Mouse (Mus musculus) erythroblast, embryonic 14.5 days (primary cell): ENCODE measurements at regions not wholly inside any gene's neighbourhood (a gene's known extent, or its start where the extent isn't known, plus 50 kb on each side); places are given as distances from the start of the nearest gene placed in this dataset.

Source experiments
- H3K27me3 ChIP-seq: 2 replicates; pipeline ENCODE4 v1.6.1; 2012; ENCODE audit warnings: inconsistent platforms; ENCODE audit not compliant: control insufficient read depth
- H3K36me3 ChIP-seq: 2 replicates; pipeline ENCODE4 v1.6.1; 2012; ENCODE audit warnings: mild to moderate bottlenecking, inconsistent platforms; ENCODE audit not compliant: control insufficient read depth
- H3K4me1 ChIP-seq: 2 replicates; pipeline ENCODE4 v1.6.1; 2012; ENCODE audit warnings: inconsistent platforms; ENCODE audit not compliant: control insufficient read depth
- H3K4me3 ChIP-seq: replicated peaks from 2 replicates; pipeline ENCODE3; 2012; ENCODE audit warnings: moderate library complexity, mild to moderate bottlenecking, inconsistent platforms
- H3K9me3 ChIP-seq: 2 replicates; pipeline ENCODE4 v1.6.1; 2012; ENCODE audit warnings: low read length, inconsistent platforms, mixed read lengths; ENCODE audit not compliant: control insufficient read depth
- GATA1 ChIP-seq: IDR thresholded peaks from 2 replicates; pipeline ENCODE4 v1.6.1; 2012; ENCODE audit warnings: low read length, inconsistent platforms, mixed read lengths
- TAL1 ChIP-seq: IDR thresholded peaks from 3 replicates; pipeline ENCODE4 v1.6.1; 2012; ENCODE audit warnings: low read length, inconsistent platforms, mixed read lengths

GRCm38 (mm10) chr4:89082838-89083237 is 54.1 kb upstream of the Mtap start:
- Histone ChIP-seq H3K27me3 (no peaks in the 10 kb centered on the region), H3K4me3 (no peak overlapping the region), H3K36me3 (no peaks in the 10 kb centered on the region), H3K9me3 (no peaks in the 10 kb centered on the region), H3K4me1 (no peaks in the 10 kb centered on the region)
- TF ChIP-seq TAL1 = no peak
- TF ChIP-seq GATA1 = no peak

GRCm38 (mm10) chr4:89078485-89078884 is 58.4 kb upstream of the Mtap start:
- TF ChIP-seq GATA1 (no peak), TAL1 (no peak)
- no peaks in the 10 kb centered on the region for H3K36me3 ChIP-seq
- H3K4me3 ChIP-seq = no peak overlapping the region
- no peaks in the 10 kb centered on the region for H3K4me1 ChIP-seq
- no peaks in the 10 kb centered on the region for H3K9me3 ChIP-seq
- no peaks in the 10 kb centered on the region for H3K27me3 ChIP-seq

- no peak for TF ChIP-seq TAL1
- TF ChIP-seq GATA1 = no peak
- Histone ChIP-seq H3K36me3 (no peaks in the 10 kb centered on the region), H3K27me3 (no peaks in the 10 kb centered on the region), H3K4me1 (no peaks in the 10 kb centered on the region), H3K4me3 (no peak overlapping the region), H3K9me3 (no peaks in the 10 kb centered on the region)
These were observed 62.2 kb upstream of the Mtap start for GRCm38 (mm10) chr4:89074705-89075104.

- Histone ChIP-seq H3K27me3 (no peaks in the 10 kb centered on the region), H3K36me3 (no peaks in the 10 kb centered on the region), H3K4me3 (no peak overlapping the region), H3K9me3 (no peaks in the 10 kb centered on the region), H3K4me1 (no peaks in the 10 kb centered on the region)
- TF ChIP-seq TAL1 (no peak), GATA1 (no peak)
These were observed 66.5 kb upstream of the Mtap start for GRCm38 (mm10) chr4:89070430-89070829.

GRCm38 (mm10) chr4:89064401-89064800 is 72.5 kb upstream of the Mtap start:
- Histone ChIP-seq H3K4me3 (no peak overlapping the region), H3K4me1 (no peaks in the 10 kb centered on the region), H3K27me3 (no peaks in the 10 kb centered on the region), H3K9me3 (no peaks in the 10 kb centered on the region), H3K36me3 (no peaks in the 10 kb centered on the region)
- TF ChIP-seq TAL1 (no peak), GATA1 (no peak)

GRCm38 (mm10) chr4:89062384-89062783 is 74.5 kb upstream of the Mtap start:
- Histone ChIP-seq H3K4me3 (no peak overlapping the region), H3K9me3 (no peaks in the 10 kb centered on the region), H3K36me3 (no peaks in the 10 kb centered on the region), H3K4me1 (no peaks in the 10 kb centered on the region; the same call in 1 of the 2 replicates), H3K27me3 (no peaks in the 10 kb centered on the region)
- no peak for TF ChIP-seq GATA1
- no peak for TF ChIP-seq TAL1

- no peaks in the 10 kb centered on the region for H3K27me3 ChIP-seq
- H3K36me3 ChIP-seq = no peaks in the 10 kb centered on the region
- no peak for TF ChIP-seq GATA1
- no peak for TF ChIP-seq TAL1
- H3K4me3 ChIP-seq = no peak overlapping the region
- H3K4me1 ChIP-seq = no peaks in the 10 kb centered on the region; the same call in 1 of the 2 replicates
- H3K9me3 ChIP-seq = no peaks in the 10 kb centered on the region
These were observed 75.3 kb upstream of the Mtap start for GRCm38 (mm10) chr4:89061619-89062018.

DNA sequence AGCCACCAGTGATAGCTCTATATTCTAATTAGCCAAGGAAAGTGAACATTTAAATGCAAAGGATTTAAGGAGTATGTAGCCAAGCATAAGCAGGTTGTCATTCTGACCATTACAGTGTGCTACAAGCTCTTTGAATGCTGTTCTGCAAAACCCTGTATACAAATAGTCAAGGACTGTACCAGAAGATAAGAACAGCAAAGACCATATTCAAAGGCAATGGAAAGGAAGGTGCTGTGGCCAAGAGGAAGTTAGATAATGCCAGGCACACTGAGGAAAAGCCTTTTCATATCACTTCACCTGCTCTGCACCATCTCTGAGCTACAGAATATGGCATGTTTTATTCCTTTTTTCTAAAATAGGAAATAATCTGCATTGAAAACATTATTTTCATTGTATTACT is 79.3 kb upstream of the Mtap start:
- Histone ChIP-seq H3K4me1 (no peaks in the 10 kb centered on the region; the same call in 1 of the 2 replicates), H3K9me3 (no peaks in the 10 kb centered on the region), H3K27me3 (no peaks in the 10 kb centered on the region), H3K36me3 (no peaks in the 10 kb centered on the region), H3K4me3 (no peak overlapping the region)
- no peak for TF ChIP-seq GATA1
- no peak for TF ChIP-seq TAL1

DNA sequence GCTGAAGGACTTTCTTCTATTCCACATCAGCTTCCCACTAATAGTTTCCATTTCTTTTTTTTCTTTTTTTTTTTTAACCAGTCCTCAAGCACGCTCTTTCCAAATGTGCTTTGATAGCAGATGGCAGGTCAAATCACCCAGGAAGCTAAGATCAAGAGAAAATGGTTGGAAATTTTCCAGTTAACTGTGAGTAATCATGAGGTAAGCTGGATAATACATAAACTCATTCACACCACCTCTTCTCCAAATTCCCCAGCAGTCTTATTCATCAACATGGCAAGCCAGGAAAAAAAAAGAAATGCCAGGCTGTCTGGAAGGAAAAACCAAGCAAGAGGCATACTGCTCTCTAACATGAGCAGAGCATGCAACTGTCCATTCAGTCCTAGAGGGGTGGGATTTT is 79.8 kb upstream of the Mtap start:
- Histone ChIP-seq H3K4me3 (no peak overlapping the region), H3K9me3 (no peaks in the 10 kb centered on the region), H3K4me1 (no peaks in the 10 kb centered on the region; the same call in 1 of the 2 replicates), H3K27me3 (no peaks in the 10 kb centered on the region), H3K36me3 (no peaks in the 10 kb centered on the region)
- no peak for TF ChIP-seq TAL1
- no peak for TF ChIP-seq GATA1

DNA sequence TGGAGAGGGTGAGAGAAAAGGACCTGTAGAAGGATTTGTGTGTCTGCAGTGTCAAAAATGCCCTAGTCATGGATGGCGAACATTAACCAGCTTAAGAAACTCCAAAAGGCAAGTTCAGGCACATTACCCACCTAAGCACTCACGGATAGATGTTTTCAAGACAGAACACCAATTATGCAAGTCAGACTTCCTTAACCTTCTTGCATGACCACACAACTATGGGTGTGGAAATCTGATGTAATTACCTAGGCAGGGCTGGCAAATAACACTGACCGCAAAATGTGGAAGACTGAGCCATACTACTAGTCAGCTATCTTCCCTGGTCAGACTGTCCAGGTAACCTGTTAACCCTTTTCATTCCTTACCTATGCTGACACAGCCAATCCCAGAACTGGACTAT is 81.0 kb upstream of the Mtap start:
- Histone ChIP-seq H3K27me3 (no peaks in the 10 kb centered on the region), H3K4me3 (no peak overlapping the region), H3K4me1 (no peaks in the 10 kb centered on the region; the same call in 1 of the 2 replicates)

DNA sequence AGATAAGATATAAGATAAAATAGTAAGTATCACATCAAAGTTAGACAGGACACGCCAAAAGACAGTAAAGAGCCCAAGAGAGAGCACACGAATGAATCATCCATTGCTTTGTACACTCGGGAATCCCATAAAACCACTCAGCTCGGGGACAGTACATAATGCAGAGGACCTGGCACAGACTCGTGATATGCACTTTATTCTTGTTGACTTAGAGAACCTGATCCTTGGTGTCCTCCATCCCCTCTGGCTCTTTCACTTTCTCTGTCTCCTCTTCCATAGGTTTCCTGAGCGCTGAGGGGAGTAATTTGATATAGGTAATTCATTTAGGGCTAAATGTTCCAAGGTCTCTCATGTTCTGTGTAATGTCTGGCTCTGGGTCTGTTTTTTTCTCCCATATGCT is 83.3 kb upstream of the Mtap start:
- no peak for TF ChIP-seq TAL1
- TF ChIP-seq GATA1 = no peak
- Histone ChIP-seq H3K9me3 (no peaks in the 10 kb centered on the region), H3K36me3 (no peaks in the 10 kb centered on the region), H3K4me3 (no peak overlapping the region), H3K27me3 (no peaks in the 10 kb centered on the region), H3K4me1 (no peaks in the 10 kb centered on the region; the same call in 1 of the 2 replicates)

More for the DNA sequence above, 81.0 kb upstream of the Mtap start:
- Histone ChIP-seq H3K36me3 (no peaks in the 10 kb centered on the region), H3K9me3 (no peaks in the 10 kb centered on the region)
- TF ChIP-seq TAL1 (no peak), GATA1 (no peak)
